Mouse (Mus musculus): ENCODE results near the gene Serinc2. TPM values are rescaled to one million over a fixed set of nuclear protein-coding genes. Genes with fewer than 3 reads are reported as not detected.

The Serinc2 gene
- total and polyA plus RNA-seq, 2 experiments from 2014 or later: 1.3 TPM

DNA sequence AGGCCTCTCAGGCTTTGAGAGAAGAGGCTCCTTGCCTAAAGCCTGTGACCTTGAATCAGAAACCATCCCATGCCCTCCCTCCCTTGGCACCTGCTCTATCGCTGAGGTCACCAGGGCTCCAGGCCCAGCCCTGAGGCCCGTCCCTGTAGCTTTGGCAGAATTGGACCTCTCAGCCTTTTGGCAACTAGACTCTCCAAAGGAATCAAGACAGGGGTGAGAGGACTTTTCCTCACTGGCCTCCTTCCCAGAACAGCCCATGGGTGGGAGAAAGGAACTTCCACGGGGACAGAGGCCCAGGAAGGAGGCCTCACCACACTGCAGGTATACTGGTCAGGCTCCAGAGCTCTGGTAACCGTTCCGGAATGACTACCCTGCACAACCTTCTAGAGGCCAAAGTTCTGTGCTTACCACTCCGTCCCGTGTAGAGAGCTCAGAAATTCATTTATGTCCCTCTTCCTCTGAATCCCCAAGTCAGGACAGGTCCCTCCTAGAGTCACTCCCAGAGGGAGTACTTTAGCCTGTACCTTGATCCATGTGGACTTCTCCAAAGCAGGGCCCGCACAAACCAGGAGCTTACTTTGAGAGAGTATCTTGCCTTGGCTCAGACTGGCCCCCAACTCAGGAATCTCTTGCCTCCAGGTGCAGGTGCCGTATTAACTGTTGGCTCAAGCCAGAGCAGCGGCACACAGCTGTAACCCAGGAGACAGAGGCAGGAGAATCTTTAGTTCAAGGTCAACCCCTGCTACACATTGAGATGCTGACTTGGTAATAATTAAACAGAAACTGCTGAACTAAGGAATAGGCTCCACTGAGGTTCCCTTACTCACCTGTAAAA lies 28.0 kb upstream of the Serinc2 start:
- Histone ChIP-seq H3K9me3 (replicated peaks; ENCODE audit: control insufficient read depth, low read length) (no peaks in the 10 kb centered on the region), H3K9ac (replicated peaks; ENCODE audit: low read depth, low read length) (peak overlapping the region; percentile 37), H3K4me1 (ENCODE audit: control insufficient read depth, insufficient read depth) (peaks cover 7% of the 10 kb centered on the region; the same call in 1 of the 2 replicates), H3K4me3 (ENCODE audit: low read depth, low read length) (peak overlapping the region; percentile 65; the same call in 1 of the 2 replicates), H3K4me2 (ENCODE audit: low read depth, low read length) (peak overlapping the region; percentile 79), H3K36me3 (replicated peaks; ENCODE audit: control insufficient read depth, insufficient read depth, low read length) (no peaks in the 10 kb centered on the region), H3K27ac (ENCODE audit: low read depth) (peak overlapping the region; percentile 95), H3K27me3 (ENCODE audit: control insufficient read depth, insufficient read depth, low read length) (peaks cover 5% of the 10 kb centered on the region; the same call in 1 of the 2 replicates)
- ATAC-seq (ENCODE audit: insufficient read depth, low read depth): peak; percentile 44
- no peak; the same call in 1 of the 2 replicates for TF ChIP-seq EP300 (IDR thresholded peaks at IDR 0.05; ENCODE audit: low read depth)
- no peak for TF ChIP-seq CTCF (IDR thresholded peaks at IDR 0.05; ENCODE audit: low read depth)
- WGBS: 51% methylated on average over 10 of the region's 10 CpGs
- peak; percentile 64 for DNase-seq (ENCODE audit: low spot score)

DNA sequence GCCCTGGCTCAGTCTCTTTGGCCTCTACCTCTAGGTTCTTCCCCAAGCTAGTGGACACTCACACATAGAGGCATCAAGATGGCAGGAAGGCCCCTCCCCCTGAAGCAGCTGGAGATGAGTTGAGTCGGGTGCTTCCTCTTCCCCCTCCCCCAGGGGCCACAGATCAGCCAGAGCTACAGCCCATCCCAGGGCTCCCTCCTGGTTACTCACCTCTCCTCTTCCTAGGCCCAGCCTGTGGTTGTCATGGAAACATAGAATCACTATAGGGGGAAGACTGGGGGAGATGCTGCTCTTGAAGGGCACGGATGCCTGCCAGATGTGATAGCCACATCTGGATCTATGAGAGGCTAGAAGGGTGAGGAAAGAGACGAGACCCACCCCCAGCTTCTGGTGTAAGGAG lies 25.7 kb upstream of the Serinc2 start:
- TF ChIP-seq CTCF (IDR thresholded peaks at IDR 0.05; ENCODE audit: low read depth) (no peak), EP300 (IDR thresholded peaks at IDR 0.05; ENCODE audit: low read depth) (no peak)
- DNase-seq (ENCODE audit: low spot score) (no peak), ATAC-seq (ENCODE audit: insufficient read depth, low read depth) (no peak)
- H3K4me1 ChIP-seq (ENCODE audit: control insufficient read depth, insufficient read depth): peaks cover 11% of the 10 kb centered on the region
- no peak overlapping the region for H3K4me2 ChIP-seq (ENCODE audit: low read depth, low read length)
- no peaks in the 10 kb centered on the region for H3K36me3 ChIP-seq (replicated peaks; ENCODE audit: control insufficient read depth, insufficient read depth, low read length)
- H3K4me3 ChIP-seq (ENCODE audit: low read depth, low read length): no peak overlapping the region
- no peak overlapping the region for H3K27ac ChIP-seq (ENCODE audit: low read depth)
- 35% methylated on average over 3 of the region's 3 CpGs for WGBS
- H3K9ac ChIP-seq (replicated peaks; ENCODE audit: low read depth, low read length): no peak overlapping the region
- no peaks in the 10 kb centered on the region for H3K9me3 ChIP-seq (replicated peaks; ENCODE audit: control insufficient read depth, low read length)
- peaks cover 5% of the 10 kb centered on the region; the same call in 1 of the 2 replicates for H3K27me3 ChIP-seq (ENCODE audit: control insufficient read depth, insufficient read depth, low read length)

DNA sequence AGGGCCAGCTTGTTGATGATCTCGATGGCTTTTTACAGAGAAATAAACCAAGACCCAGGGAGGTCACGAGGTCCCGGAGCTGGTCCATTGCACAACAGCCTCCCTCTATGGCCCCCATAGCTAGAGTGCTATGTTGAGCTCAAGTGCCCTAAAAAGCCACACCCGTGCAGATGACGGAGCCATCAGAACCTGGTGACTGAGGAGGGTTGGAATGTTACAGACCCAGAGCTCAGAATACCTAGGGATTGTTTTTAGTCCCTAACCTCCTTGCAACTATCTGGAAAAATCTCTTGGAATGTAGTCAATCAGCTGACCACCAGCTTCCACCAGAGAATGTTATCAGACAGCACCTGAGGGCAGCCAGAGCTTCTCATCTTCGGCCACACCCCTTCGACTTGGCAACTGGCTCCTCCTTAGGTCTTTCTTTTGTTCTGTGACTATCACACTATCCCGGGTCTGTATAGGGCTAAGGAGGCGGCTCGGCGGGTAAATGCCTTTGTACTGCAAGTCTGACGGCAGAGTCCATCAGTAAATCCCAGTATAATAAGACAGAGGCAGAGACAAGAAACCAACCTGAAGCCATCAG lies 23.4 kb upstream of the Serinc2 start:
- no peaks in the 10 kb centered on the region for H3K9me3 ChIP-seq (replicated peaks; ENCODE audit: control insufficient read depth, low read length)
- no peak overlapping the region for H3K9ac ChIP-seq (replicated peaks; ENCODE audit: low read depth, low read length)
- H3K27ac ChIP-seq (ENCODE audit: low read depth): no peak overlapping the region
- peaks cover 12% of the 10 kb centered on the region for H3K4me1 ChIP-seq (ENCODE audit: control insufficient read depth, insufficient read depth)
- ATAC-seq (ENCODE audit: insufficient read depth, low read depth) (no peak), DNase-seq (ENCODE audit: low spot score) (no peak)
- 50% methylated on average over 12 of the region's 12 CpGs for WGBS
- H3K27me3 ChIP-seq (ENCODE audit: control insufficient read depth, insufficient read depth, low read length): peaks cover 5% of the 10 kb centered on the region; the same call in 1 of the 2 replicates
- H3K4me2 ChIP-seq (ENCODE audit: low read depth, low read length): no peak overlapping the region
- H3K4me3 ChIP-seq (ENCODE audit: low read depth, low read length): no peak overlapping the region
- H3K36me3 ChIP-seq (replicated peaks; ENCODE audit: control insufficient read depth, insufficient read depth, low read length): no peaks in the 10 kb centered on the region
- TF ChIP-seq CTCF (IDR thresholded peaks at IDR 0.05; ENCODE audit: low read depth) (no peak), EP300 (IDR thresholded peaks at IDR 0.05; ENCODE audit: low read depth) (no peak)

DNA sequence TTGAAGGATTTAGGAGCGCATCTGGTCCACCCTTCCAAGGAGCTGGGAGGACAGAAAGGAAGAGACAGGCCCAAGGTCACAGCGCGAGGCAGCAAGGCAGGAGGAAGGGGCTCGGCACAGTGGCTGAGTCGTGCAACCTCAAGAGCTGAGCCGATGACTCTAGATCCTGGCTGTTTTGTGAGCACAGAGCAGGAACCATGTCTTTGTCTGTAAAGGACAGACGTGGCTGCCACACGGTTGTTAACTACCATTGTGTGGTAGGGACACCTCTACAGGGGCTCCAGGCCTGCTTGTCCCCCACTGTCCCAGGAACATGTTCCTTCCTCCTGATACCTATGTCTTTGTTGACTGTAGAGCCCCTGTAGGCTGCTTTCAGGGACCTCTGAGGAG lies 20.6 kb upstream of the Serinc2 start:
- DNase-seq (ENCODE audit: low spot score): no peak
- no peak overlapping the region for H3K4me2 ChIP-seq (ENCODE audit: low read depth, low read length)
- no peak overlapping the region for H3K4me3 ChIP-seq (ENCODE audit: low read depth, low read length)
- H3K9ac ChIP-seq (replicated peaks; ENCODE audit: low read depth, low read length): 0 out of 2 replicates have a peak overlapping the region, but pooled peaks have one; percentile 1
- H3K27me3 ChIP-seq (ENCODE audit: control insufficient read depth, insufficient read depth, low read length): no peaks in the 10 kb centered on the region
- peaks cover 7% of the 10 kb centered on the region; the same call in 1 of the 2 replicates for H3K4me1 ChIP-seq (ENCODE audit: control insufficient read depth, insufficient read depth)
- H3K27ac ChIP-seq (ENCODE audit: low read depth): peak overlapping the region; percentile 94
- 60% methylated on average over 8 of the region's 8 CpGs for WGBS
- H3K9me3 ChIP-seq (replicated peaks; ENCODE audit: control insufficient read depth, low read length): no peaks in the 10 kb centered on the region
- TF ChIP-seq CTCF (IDR thresholded peaks at IDR 0.05; ENCODE audit: low read depth) (no peak), EP300 (IDR thresholded peaks at IDR 0.05; ENCODE audit: low read depth) (no peak)
- no peaks in the 10 kb centered on the region for H3K36me3 ChIP-seq (replicated peaks; ENCODE audit: control insufficient read depth, insufficient read depth, low read length)
- ATAC-seq (ENCODE audit: insufficient read depth, low read depth): no peak

DNA sequence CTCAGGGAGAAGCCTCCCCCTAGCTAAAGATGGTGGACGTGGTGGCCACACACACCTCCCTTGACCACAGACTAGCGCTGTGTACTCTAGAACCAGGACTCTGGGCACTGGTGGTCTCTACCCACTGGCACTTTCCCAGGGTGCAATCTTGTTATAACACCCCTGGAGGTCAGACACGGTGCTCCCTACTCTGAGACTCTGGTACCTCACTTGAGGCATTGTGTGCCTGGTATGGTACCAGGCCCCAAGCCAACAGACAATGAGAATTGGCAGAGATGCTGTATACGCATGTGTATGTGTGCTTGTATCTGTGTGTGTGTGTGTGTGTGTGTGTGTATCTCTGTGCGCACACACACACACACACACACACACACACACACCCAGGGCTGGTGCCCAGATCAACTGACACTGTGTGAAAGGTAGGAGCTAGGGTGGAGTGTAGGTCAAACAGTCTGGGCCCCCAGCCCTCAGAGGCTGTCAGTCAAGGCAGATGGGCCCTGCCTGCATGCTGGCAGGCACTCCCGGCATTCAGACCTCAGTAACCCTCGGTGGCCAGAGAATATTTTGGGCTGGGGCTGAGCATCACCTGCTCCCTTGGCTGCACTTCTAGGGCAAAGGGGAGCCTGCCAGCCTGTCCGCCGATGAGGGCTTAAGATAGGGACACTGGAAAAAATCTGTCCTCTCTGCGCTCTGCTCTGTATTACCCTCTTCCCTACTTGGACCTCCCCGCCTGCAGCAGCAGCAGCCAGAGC lies 20.0 kb upstream of the Serinc2 start:
- peak; percentile 88 for ATAC-seq (ENCODE audit: insufficient read depth, low read depth)

More for the DNA sequence above, 20.0 kb upstream of the Serinc2 start:
- H3K9ac ChIP-seq (replicated peaks; ENCODE audit: low read depth, low read length): 0 out of 2 replicates have a peak overlapping the region, but pooled peaks have one; percentile 1
- H3K27me3 ChIP-seq (ENCODE audit: control insufficient read depth, insufficient read depth, low read length): no peaks in the 10 kb centered on the region
- H3K27ac ChIP-seq (ENCODE audit: low read depth): peak overlapping the region; percentile 94
- H3K36me3 ChIP-seq (replicated peaks; ENCODE audit: control insufficient read depth, insufficient read depth, low read length): no peaks in the 10 kb centered on the region
- DNase-seq (ENCODE audit: low spot score): peak; percentile 71
- no peaks in the 10 kb centered on the region for H3K9me3 ChIP-seq (replicated peaks; ENCODE audit: control insufficient read depth, low read length)
- whole genome bisulfite sequencing: 37% methylated on average over 11 of the region's 11 CpGs
- no peak overlapping the region for H3K4me2 ChIP-seq (ENCODE audit: low read depth, low read length)
- no peak overlapping the region for H3K4me3 ChIP-seq (ENCODE audit: low read depth, low read length)
- TF ChIP-seq CTCF (IDR thresholded peaks at IDR 0.05; ENCODE audit: low read depth) (no peak), EP300 (IDR thresholded peaks at IDR 0.05; ENCODE audit: low read depth) (peak; percentile 98)
- peaks cover 7% of the 10 kb centered on the region; the same call in 1 of the 2 replicates for H3K4me1 ChIP-seq (ENCODE audit: control insufficient read depth, insufficient read depth)

Measured in heart, postnatal 0 days (tissue).